Mouse (Mus musculus): Measurements from ENCODE around the gene Sphk2. TPM values are rescaled to one million over a fixed set of nuclear protein-coding genes. Genes with fewer than 3 reads are reported as not detected.
"Not testable (repeated sequence)": the region's sequence is repeated elsewhere in the genome, so short reads cannot be mapped to it uniquely, and the experiment has no call there.

The Sphk2 gene
- polyA plus RNA-seq, 1 experiment: 33.0 TPM

DNA sequence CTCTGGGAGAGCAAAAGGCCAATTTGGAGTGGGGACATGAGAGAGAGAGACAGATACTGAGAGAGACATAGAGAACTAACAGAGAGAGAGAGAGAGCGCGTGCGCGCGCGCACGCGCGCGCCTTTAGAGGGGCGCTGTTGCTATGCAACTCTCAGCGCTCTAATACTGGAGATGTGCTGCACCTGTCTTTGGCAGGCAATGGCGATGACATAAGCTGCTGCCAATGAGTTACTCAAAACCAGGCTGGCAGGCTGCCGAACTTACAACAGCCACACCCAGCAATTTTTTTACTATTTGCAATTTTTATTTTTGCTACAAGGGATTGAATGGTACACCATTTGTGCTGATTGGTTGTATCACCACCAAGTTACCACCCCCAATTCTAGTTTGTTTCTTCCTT lies 50.0 kb downstream of the Sphk2 start:
- DNase-seq (ENCODE audit: low read depth): peak; percentile 63
- TF ChIP-seq CTCF (IDR thresholded peaks at IDR 0.05; ENCODE audit: borderline replicate concordance, extremely low read depth, insufficient read depth, insufficient read length) (no peak), POLR2A (IDR thresholded peaks at IDR 0.05; ENCODE audit: borderline replicate concordance, extremely low read depth, insufficient read depth, insufficient read length, poor library complexity, severe bottlenecking) (no peak)

- TF ChIP-seq POLR2A (IDR thresholded peaks at IDR 0.05; ENCODE audit: borderline replicate concordance, extremely low read depth, insufficient read depth, insufficient read length, poor library complexity, severe bottlenecking) (no peak), CTCF (IDR thresholded peaks at IDR 0.05; ENCODE audit: borderline replicate concordance, extremely low read depth, insufficient read depth, insufficient read length) (no peak)
- DNase-seq (ENCODE audit: low read depth): no peak
Measured at GRCm38 (mm10) chr7:45666161-45666560, 51.6 kb downstream of the Sphk2 start, which contains the start of gene Fut2. Gene Fut2 (minus strand): TSS chr7:45666394.

DNA sequence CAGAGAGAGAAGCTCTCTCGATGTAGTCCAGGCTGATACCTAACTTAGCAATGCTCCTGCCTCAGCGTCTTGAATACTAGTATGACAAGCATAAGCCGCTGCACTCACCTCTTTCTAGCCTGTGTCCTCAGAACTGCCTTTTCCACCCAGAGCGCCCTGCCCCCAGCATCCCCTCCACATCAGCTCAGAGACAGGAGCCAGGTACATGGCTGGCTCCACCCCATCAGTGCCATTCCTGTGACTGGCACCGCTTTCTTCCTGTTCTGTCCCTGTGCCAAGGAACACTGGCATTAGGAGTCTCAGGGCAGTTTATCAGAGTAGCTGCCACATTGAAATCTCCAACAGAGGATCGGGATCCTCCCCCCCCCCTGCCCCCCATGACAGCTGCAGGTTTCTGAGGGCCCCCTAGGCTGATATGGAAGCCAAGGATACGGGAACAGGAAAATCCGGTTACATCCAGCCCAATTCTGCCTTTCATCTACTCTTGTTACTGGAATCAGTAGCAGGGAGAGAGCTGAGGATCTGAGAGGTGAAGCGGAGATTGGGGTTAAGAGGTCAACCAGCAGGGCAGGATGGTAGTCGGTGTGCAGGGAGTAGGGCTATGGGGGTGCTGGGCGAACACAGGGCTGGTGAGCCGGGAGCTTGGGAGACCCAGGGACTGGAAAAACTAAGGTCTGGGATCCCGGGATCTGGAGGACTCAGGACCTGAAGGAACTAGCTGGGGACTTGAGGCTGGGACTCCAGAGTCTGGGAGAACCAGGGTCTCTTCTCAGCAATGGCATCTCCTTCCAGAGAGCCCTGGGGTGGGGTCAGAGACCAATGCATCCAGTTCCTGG lies 52.3 kb downstream of the Sphk2 start:
- no peak for DNase-seq (ENCODE audit: low read depth)
- TF ChIP-seq CTCF (IDR thresholded peaks at IDR 0.05; ENCODE audit: borderline replicate concordance, extremely low read depth, insufficient read depth, insufficient read length) (no peak), POLR2A (IDR thresholded peaks at IDR 0.05; ENCODE audit: borderline replicate concordance, extremely low read depth, insufficient read depth, insufficient read length, poor library complexity, severe bottlenecking) (no peak)

- DNase-seq (ENCODE audit: low read depth): not testable (repeated sequence)
Measured at GRCm38 (mm10) chr7:45661702-45662101, 56.1 kb downstream of the Sphk2 start.

GRCm38 (mm10) chr7:45660746-45661478 lies 56.9 kb downstream of the Sphk2 start:
- TF ChIP-seq CTCF (IDR thresholded peaks at IDR 0.05; ENCODE audit: borderline replicate concordance, extremely low read depth, insufficient read depth, insufficient read length) (no peak), POLR2A (IDR thresholded peaks at IDR 0.05; ENCODE audit: borderline replicate concordance, extremely low read depth, insufficient read depth, insufficient read length, poor library complexity, severe bottlenecking) (no peak)
- DNase-seq (ENCODE audit: low read depth): no peak

Other genes with a start within 250 kb of the Sphk2 start
- gene Tulp2, start 236.1 kb downstream of the Sphk2 start, polyA plus RNA-seq (2012; rRNA removed): 0.11 and 0.18 TPM in 2 replicates
- gene Gm45808, start 231.2 kb downstream of the Sphk2 start, polyA plus RNA-seq (2012; rRNA removed): 0.30 TPM in 1 of 2 replicates, not detected in the other
- 2.0 and 2.8 TPM in 2 replicates for gene Dhdh, start 229.2 kb downstream of the Sphk2 start, polyA plus RNA-seq (2012; rRNA removed)
- gene Nucb1, start 207.6 kb downstream of the Sphk2 start, polyA plus RNA-seq (2012; rRNA removed): 92.0 and 111 TPM in 2 replicates
- gene Ppp1r15a, start 191.7 kb downstream of the Sphk2 start, polyA plus RNA-seq (2012; rRNA removed): 13.5 and 14.5 TPM in 2 replicates
- gene Plekha4, start 191.7 kb downstream of the Sphk2 start, polyA plus RNA-seq (2012; rRNA removed): 1.7 and 3.6 TPM in 2 replicates
- 0.25 and 0.44 TPM in 2 replicates for gene Hsd17b14, start 163.1 kb downstream of the Sphk2 start, polyA plus RNA-seq (2012; rRNA removed)
- 29.5 and 40.2 TPM in 2 replicates for gene Bcat2, start 147.8 kb downstream of the Sphk2 start, polyA plus RNA-seq (2012; rRNA removed)
- 0.13 TPM in 1 of 2 replicates, not detected in the other for gene Fgf21, start 102.5 kb downstream of the Sphk2 start, polyA plus RNA-seq (2012; rRNA removed)
- 0.06 and 0.14 TPM in 2 replicates for gene Fut1, start 100.7 kb downstream of the Sphk2 start, polyA plus RNA-seq (2012; rRNA removed)
- gene Izumo1, start 96.2 kb downstream of the Sphk2 start, polyA plus RNA-seq (2012; rRNA removed): 0.13 and 0.16 TPM in 2 replicates
- 11.6 and 17.6 TPM in 2 replicates for gene Rasip1, start 90.5 kb downstream of the Sphk2 start, polyA plus RNA-seq (2012; rRNA removed)
- 3.2 and 4.0 TPM in 2 replicates for gene Mamstr, start 78.0 kb downstream of the Sphk2 start, polyA plus RNA-seq (2012; rRNA removed)
- gene Fut2, start 51.6 kb downstream of the Sphk2 start, polyA plus RNA-seq (2012; rRNA removed): 0.10 and 0.16 TPM in 2 replicates
- gene Ntn5, start 34.0 kb downstream of the Sphk2 start, polyA plus RNA-seq (2012; rRNA removed): 0.64 and 2.1 TPM in 2 replicates
- gene Sec1, start 23.6 kb downstream of the Sphk2 start, polyA plus RNA-seq (2012; rRNA removed): 0.66 and 1.1 TPM in 2 replicates
- gene Car11, start 18.2 kb downstream of the Sphk2 start, polyA plus RNA-seq (2012; rRNA removed): 81.4 and 108 TPM in 2 replicates
- 7.6 and 8.4 TPM in 2 replicates for gene Dbp, start 12.9 kb downstream of the Sphk2 start, polyA plus RNA-seq (2012; rRNA removed)
- gene Rpl18, start 2.5 kb downstream of the Sphk2 start, polyA plus RNA-seq (2012; rRNA removed): 640 and 749 TPM in 2 replicates
- gene Fam83e, start 3.2 kb upstream of the Sphk2 start, polyA plus RNA-seq (2012; rRNA removed): 0.68 and 0.83 TPM in 2 replicates
- not detected in 2 replicates for gene Spaca4, start 7.8 kb upstream of the Sphk2 start, polyA plus RNA-seq (2012; rRNA removed)
- gene Lmtk3, start 65.7 kb upstream of the Sphk2 start, polyA plus RNA-seq (2012; rRNA removed): 328 and 336 TPM in 2 replicates
- gene Sult2b1, start 66.7 kb upstream of the Sphk2 start, polyA plus RNA-seq (2012; rRNA removed): 2.0 and 2.3 TPM in 2 replicates
- gene Cyth2, start 96.6 kb upstream of the Sphk2 start, polyA plus RNA-seq (2012; rRNA removed): 246 and 277 TPM in 2 replicates
- 1.3 and 1.9 TPM in 2 replicates for gene Kcnj14, start 106.8 kb upstream of the Sphk2 start, polyA plus RNA-seq (2012; rRNA removed)
- gene Grwd1, start 112.9 kb upstream of the Sphk2 start, polyA plus RNA-seq (2012; rRNA removed): 23.4 and 25.5 TPM in 2 replicates
- gene Kdelr1, start 154.8 kb upstream of the Sphk2 start, polyA plus RNA-seq (2012; rRNA removed): 197 and 238 TPM in 2 replicates
- gene Grin2d, start 160.4 kb upstream of the Sphk2 start, polyA plus RNA-seq (2012; rRNA removed): 13.2 and 31.1 TPM in 2 replicates
- gene Syngr4, start 178.7 kb upstream of the Sphk2 start, polyA plus RNA-seq (2012; rRNA removed): 0.30 and 0.41 TPM in 2 replicates
- gene Tmem143, start 178.9 kb upstream of the Sphk2 start, polyA plus RNA-seq (2012; rRNA removed): 19.1 and 23.3 TPM in 2 replicates
- 27.7 and 27.8 TPM in 2 replicates for gene Emp3, start 203.4 kb upstream of the Sphk2 start, polyA plus RNA-seq (2012; rRNA removed)
- gene Ccdc114, start 206.1 kb upstream of the Sphk2 start, polyA plus RNA-seq (2012; rRNA removed): 5.8 and 7.6 TPM in 2 replicates